Comparison of ENCODE assay signal across 18 mouse cellular contexts in the genomic region with DNA sequence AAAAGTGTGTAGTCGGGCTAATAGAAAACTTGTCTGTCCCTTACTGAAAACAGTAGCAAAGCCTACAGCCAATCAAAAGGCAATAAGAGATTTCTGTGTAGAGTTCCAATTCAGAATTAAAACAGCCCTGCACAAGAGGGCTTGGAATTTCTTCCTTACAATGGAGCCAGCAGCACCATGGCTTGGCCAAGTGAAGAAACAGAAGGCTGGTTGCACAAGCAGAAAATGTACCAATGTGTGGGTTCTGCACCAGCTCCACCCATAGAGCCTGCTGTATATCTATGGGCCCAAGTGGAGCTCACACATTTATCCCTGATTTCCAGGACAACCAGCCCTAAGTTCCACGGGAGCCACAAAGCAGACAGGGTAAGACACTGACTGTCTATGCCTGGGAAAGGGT. TPM values are rescaled to one million over a fixed set of nuclear protein-coding genes. Genes with fewer than 3 reads are reported as not detected.
DNase-seq lines count a peak whose midpoint lies in the region; ATAC-seq and TF ChIP-seq lines count a peak whose summit lies in the region.
"Not testable (repeated sequence)": the region's sequence is repeated elsewhere in the genome, so short reads cannot be mapped to it uniquely, and the experiment has no call there.
"Had no signal": no experiment of that assay in that cellular context is flagged by ENCODE, and none has a peak within 500 bp of the region (broad histone marks: within the 10 kb centered on the region; RNA-seq: fewer than 3 reads in every experiment).

A gene (plus strand): TSS at position 301 of the 400 bp plus-strand sequence.

- ATAC-seq in erythroid progenitor cell, adult 5-6 weeks (replicated peaks; ENCODE audit: low FRiP score, poor library complexity, severe bottlenecking); liver, embryonic 13.5 days (ENCODE audit: low read depth); liver, postnatal 0 days; neutrophil, adult 5-6 weeks (ENCODE audit: extremely low read depth, insufficient number of reproducible peaks, low FRiP score, poor library complexity, severe bottlenecking): not testable (repeated sequence)

- H3K4me2 ChIP-seq in liver, embryonic 13.5 days; liver, postnatal 0 days (ENCODE audit: low read depth, low read length): not testable (repeated sequence)

- not testable (repeated sequence) for H3K4me1 ChIP-seq in liver, embryonic 13.5 days (replicated peaks); liver, postnatal 0 days (ENCODE audit: insufficient read depth)

- H3K27me3 ChIP-seq in liver, embryonic 13.5 days; liver, postnatal 0 days (ENCODE audit: insufficient read depth, low read length): not testable (repeated sequence)

- H3K9me3 ChIP-seq in liver, embryonic 13.5 days (replicated peaks); liver, postnatal 0 days (ENCODE audit: low read length): not testable (repeated sequence)

- H3K36me3 ChIP-seq in liver, embryonic 13.5 days; liver, postnatal 0 days (replicated peaks; ENCODE audit: insufficient read depth, low read length): not testable (repeated sequence)

- not testable (repeated sequence) for DNase-seq in liver, embryonic 13.5 days; liver, postnatal 0 days; thymus, postnatal 0 days (ENCODE audit: low spot score)
- DNase-seq in lung, postnatal 36 days, result peak; percentile 5

- H3K27ac ChIP-seq in liver, embryonic 13.5 days; liver, postnatal 0 days (ENCODE audit: low read depth): not testable (repeated sequence)

- not testable (repeated sequence) for H3K9ac ChIP-seq in liver, embryonic 13.5 days; liver, postnatal 0 days (replicated peaks)

- not testable (repeated sequence) for H3K4me3 ChIP-seq in liver, embryonic 13.5 days (replicated peaks); liver, postnatal 0 days (ENCODE audit: low read depth, low read length)

- not testable (repeated sequence) for TF ChIP-seq EP300 in liver, postnatal 0 days (IDR thresholded peaks at IDR 0.05; ENCODE audit: low read depth)

- not testable (repeated sequence) for TF ChIP-seq CTCF in liver, postnatal 0 days (IDR thresholded peaks at IDR 0.05; ENCODE audit: low read depth)

- 47% methylated on average over 2 of the region's 2 CpGs for WGBS in liver, embryonic 13.5 days (ENCODE audit: insufficient replicate concordance)
- WGBS in liver, postnatal 0 days (ENCODE audit: insufficient replicate concordance), result 58% methylated on average over 2 of the region's 2 CpGs

RNA-seq across cellular contexts. Expression of the gene that starts here (rescaled TPM):
- total RNA-seq in erythroid progenitor cell, adult 5-6 weeks (2015; ENCODE audit: low replicate concordance), result 41.9 and 51.2 TPM in 2 replicates
- 71.5 and 100 TPM in 2 replicates for total RNA-seq in erythroid progenitor cell, adult 5-6 weeks (2017; ENCODE audit: low replicate concordance)
- polyA plus RNA-seq in liver, embryonic 13.5 days (2015; fragmentation: Nextera tagmentation; extraction: Ambion mirVana), result 10.1 and 11.0 TPM in 2 replicates
- polyA plus RNA-seq in liver, postnatal 0 days (2015; fragmentation: Nextera tagmentation; extraction: Ambion mirVana), result 34.9 TPM in 2 replicates
- 13.2 and 22.7 TPM in 2 replicates for total RNA-seq in neutrophil, adult 5-6 weeks (2017)
- polyA plus RNA-seq in thymus, postnatal 0 days (2015; fragmentation: Nextera tagmentation; extraction: Ambion mirVana), result 11.0 and 12.1 TPM in 2 replicates
- total RNA-seq: forebrain, postnatal 0 days; hindbrain, postnatal 0 days; MEL had no signal
- polyA plus RNA-seq: C2C12; embryonic facial prominence, embryonic 10.5 days; embryonic facial prominence, embryonic 13.5 days; forebrain, embryonic 11.5 days; forebrain, embryonic 14.5 days; forebrain, postnatal 0 days; heart, embryonic 12.5 days; heart, embryonic 15.5 days; hindbrain, embryonic 11.5 days; hindbrain, embryonic 14.5 days; hindbrain, postnatal 0 days had no signal
